Mouse (Mus musculus): ENCODE measurements around the gene Isl2. TPM values are rescaled to one million over a fixed set of nuclear protein-coding genes. Genes with fewer than 3 reads are reported as not detected.

Isl2 gene
- polyA plus RNA-seq (2012; rRNA removed) = 3.8 and 4.5 TPM in 2 replicates

DNA sequence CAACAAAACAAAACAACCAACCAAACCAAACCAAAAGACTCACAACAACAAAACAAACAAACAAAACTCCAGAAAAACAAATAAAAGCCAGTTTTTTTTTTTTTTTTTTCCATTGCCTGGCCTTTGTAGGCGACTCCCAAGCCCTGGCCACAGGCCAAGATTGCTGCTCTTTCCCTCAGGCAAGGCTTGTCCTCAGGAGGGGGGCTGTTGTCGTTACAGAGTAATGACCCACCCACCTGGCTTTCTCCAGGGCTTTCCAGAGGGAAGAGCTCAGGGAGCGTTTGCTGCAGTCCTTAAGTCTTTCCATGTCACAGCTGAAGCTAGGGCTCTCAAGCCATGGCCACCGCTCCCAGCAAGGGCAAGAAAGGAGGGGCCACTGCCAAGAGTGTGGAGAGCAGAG is at the start of gene Isl2:
TSS of gene Isl2 (plus strand) at position 296 of the 400 bp plus-strand sequence.
- H3K27ac ChIP-seq (ENCODE audit: control insufficient read depth, insufficient read depth, low read length) = no peak within 1 kb of the TSS
- no peaks in the 10 kb centered on the region for H3K36me3 ChIP-seq (ENCODE audit: control insufficient read depth, insufficient read depth, low read length)
- DNase-seq = no peak
- no peak within 1 kb of the TSS for H3K4me3 ChIP-seq (ENCODE audit: control insufficient read depth, insufficient read depth, low read length)
- TF ChIP-seq POLR2A (IDR thresholded peaks at IDR 0.05; ENCODE audit: control insufficient read depth, extremely low read depth, insufficient read depth, low read length, poor library complexity) (no peak), CTCF (IDR thresholded peaks at IDR 0.05; ENCODE audit: borderline replicate concordance, control insufficient read depth, extremely low read depth, insufficient read depth, low read length, poor library complexity) (no peak)
- peaks cover 33% of the 10 kb centered on the region for H3K27me3 ChIP-seq (ENCODE audit: control insufficient read depth, insufficient read depth, low read length)
- H3K4me1 ChIP-seq (replicated peaks; ENCODE audit: control insufficient read depth, insufficient read depth, low read length) = peaks cover 15% of the 10 kb centered on the region
- WGBS = 33% methylated on average over 4 of the region's 4 CpGs

DNA sequence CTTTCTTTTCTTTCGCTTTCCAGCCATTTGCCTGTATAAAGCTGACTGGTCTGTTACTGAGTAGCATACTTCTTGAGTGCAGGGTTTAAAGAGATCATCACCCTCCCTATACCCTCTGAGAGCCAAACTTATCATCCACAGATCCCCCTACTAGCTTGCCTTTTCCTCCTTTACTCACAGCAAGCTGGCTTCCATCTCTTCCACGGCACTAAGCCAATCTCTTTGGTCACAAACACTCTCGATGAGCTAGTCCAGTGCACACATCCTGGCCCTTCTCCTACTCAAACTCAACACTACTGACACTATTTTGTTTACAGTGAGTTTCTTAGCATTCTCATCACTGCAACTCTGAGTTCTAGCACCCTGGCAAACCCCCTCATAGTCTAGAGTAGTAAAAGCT is 30.6 kb upstream of the Isl2 start:
- no peak for TF ChIP-seq CTCF (IDR thresholded peaks at IDR 0.05; ENCODE audit: borderline replicate concordance, control insufficient read depth, extremely low read depth, insufficient read depth, low read length, poor library complexity)
- no peak for DNase-seq
- H3K27me3 ChIP-seq (ENCODE audit: control insufficient read depth, insufficient read depth, low read length) = no peaks in the 10 kb centered on the region; the same call in 1 of the 2 replicates
- no peak overlapping the region for H3K4me3 ChIP-seq (ENCODE audit: control insufficient read depth, insufficient read depth, low read length)
- H3K4me1 ChIP-seq (replicated peaks; ENCODE audit: control insufficient read depth, insufficient read depth, low read length) = peaks cover 2% of the 10 kb centered on the region
- H3K36me3 ChIP-seq (ENCODE audit: control insufficient read depth, insufficient read depth, low read length) = no peaks in the 10 kb centered on the region
- 92% methylated on average over 3 of the region's 3 CpGs for WGBS
- H3K27ac ChIP-seq (ENCODE audit: control insufficient read depth, insufficient read depth, low read length) = no peak overlapping the region

DNA sequence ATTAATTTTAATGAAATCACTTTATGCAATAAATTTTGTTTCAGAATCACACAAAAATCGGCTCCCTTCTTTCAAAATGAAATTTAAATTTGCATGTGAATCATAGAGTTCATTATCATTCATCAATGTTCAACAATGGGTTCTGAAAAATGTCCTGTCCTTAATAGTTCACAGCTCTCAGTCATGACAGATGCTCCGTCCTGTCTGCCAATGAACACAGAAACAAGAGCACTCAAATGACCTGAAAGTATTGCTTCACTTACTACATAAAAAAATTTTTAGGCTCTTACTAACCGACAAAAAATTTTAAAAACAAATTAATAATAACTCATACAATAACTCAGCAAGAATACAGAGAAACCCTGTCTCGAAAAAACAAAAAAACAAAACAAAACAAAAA is 29.8 kb upstream of the Isl2 start:
- no peaks in the 10 kb centered on the region; the same call in 1 of the 2 replicates for H3K27me3 ChIP-seq (ENCODE audit: control insufficient read depth, insufficient read depth, low read length)
- peaks cover 2% of the 10 kb centered on the region for H3K4me1 ChIP-seq (replicated peaks; ENCODE audit: control insufficient read depth, insufficient read depth, low read length)
- no peak overlapping the region for H3K4me3 ChIP-seq (ENCODE audit: control insufficient read depth, insufficient read depth, low read length)
- TF ChIP-seq CTCF (IDR thresholded peaks at IDR 0.05; ENCODE audit: borderline replicate concordance, control insufficient read depth, extremely low read depth, insufficient read depth, low read length, poor library complexity) (no peak), POLR2A (IDR thresholded peaks at IDR 0.05; ENCODE audit: control insufficient read depth, extremely low read depth, insufficient read depth, low read length, poor library complexity) (no peak)
- 93% methylated on average over 4 of the region's 4 CpGs for WGBS
- DNase-seq = no peak
- no peaks in the 10 kb centered on the region for H3K36me3 ChIP-seq (ENCODE audit: control insufficient read depth, insufficient read depth, low read length)
- H3K27ac ChIP-seq (ENCODE audit: control insufficient read depth, insufficient read depth, low read length) = no peak overlapping the region

DNA sequence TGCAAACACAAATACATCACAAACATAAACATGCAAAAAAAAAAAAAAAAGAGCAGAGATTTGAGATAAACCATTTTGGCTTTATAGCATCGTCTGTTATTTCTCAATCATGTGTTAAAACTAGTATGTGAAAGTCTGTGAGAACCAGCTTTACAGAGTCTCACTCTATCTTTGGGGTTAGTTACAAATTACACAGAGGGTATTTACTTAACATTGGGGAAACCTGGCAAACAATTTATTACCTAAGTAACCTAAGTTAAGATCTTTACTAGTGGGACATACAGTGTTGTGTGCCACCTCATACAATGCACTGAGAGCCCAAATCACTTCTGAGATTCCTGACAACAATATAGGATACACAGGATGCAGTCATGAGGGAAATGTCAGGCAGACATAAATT is 28.7 kb upstream of the Isl2 start:
- no peak for DNase-seq

DNA sequence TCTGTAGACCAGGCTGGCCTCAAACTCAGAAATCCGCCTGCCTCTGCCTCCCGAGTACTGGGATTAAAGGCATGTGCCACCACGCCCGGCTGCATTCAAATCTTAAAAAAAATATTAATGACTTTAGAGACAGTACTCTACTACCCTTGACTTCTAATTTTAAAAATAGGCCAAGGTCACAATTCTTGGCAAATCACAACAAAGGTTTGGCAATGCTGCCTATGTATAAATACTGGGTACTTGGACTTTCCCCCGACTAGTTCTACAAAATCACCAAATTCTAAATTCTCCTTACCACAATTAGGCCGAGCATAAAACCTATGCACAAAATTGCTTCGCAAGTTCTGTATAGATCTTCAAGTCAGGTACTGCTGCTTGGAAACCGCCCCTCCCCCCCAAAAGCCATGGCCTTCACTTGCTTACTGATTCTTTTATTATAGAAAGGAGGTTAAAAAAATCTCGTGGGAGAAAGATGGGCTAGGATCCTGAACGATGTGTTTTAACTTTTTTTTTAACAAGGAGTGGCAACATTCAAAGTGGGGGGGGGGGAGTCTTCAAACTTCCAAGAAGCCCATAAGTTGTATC is 27.7 kb upstream of the Isl2 start:
- Histone ChIP-seq H3K4me1 (replicated peaks; ENCODE audit: control insufficient read depth, insufficient read depth, low read length) (peaks cover 2% of the 10 kb centered on the region), H3K4me3 (ENCODE audit: control insufficient read depth, insufficient read depth, low read length) (no peak overlapping the region), H3K36me3 (ENCODE audit: control insufficient read depth, insufficient read depth, low read length) (no peaks in the 10 kb centered on the region), H3K27ac (ENCODE audit: control insufficient read depth, insufficient read depth, low read length) (no peak overlapping the region), H3K27me3 (ENCODE audit: control insufficient read depth, insufficient read depth, low read length) (no peaks in the 10 kb centered on the region; the same call in 1 of the 2 replicates)
- WGBS = 86% methylated on average over 10 of the region's 10 CpGs
- TF ChIP-seq CTCF (IDR thresholded peaks at IDR 0.05; ENCODE audit: borderline replicate concordance, control insufficient read depth, extremely low read depth, insufficient read depth, low read length, poor library complexity) = no peak
- TF ChIP-seq POLR2A (IDR thresholded peaks at IDR 0.05; ENCODE audit: control insufficient read depth, extremely low read depth, insufficient read depth, low read length, poor library complexity) = no peak
- DNase-seq = no peak

More for the DNA sequence above, 28.7 kb upstream of the Isl2 start:
- WGBS = 94% methylated on average over 1 of the region's 1 CpGs
- TF ChIP-seq CTCF (IDR thresholded peaks at IDR 0.05; ENCODE audit: borderline replicate concordance, control insufficient read depth, extremely low read depth, insufficient read depth, low read length, poor library complexity) (no peak), POLR2A (IDR thresholded peaks at IDR 0.05; ENCODE audit: control insufficient read depth, extremely low read depth, insufficient read depth, low read length, poor library complexity) (no peak)
- H3K4me1 ChIP-seq (replicated peaks; ENCODE audit: control insufficient read depth, insufficient read depth, low read length) = peaks cover 2% of the 10 kb centered on the region
- no peaks in the 10 kb centered on the region; the same call in 1 of the 2 replicates for H3K27me3 ChIP-seq (ENCODE audit: control insufficient read depth, insufficient read depth, low read length)
- H3K4me3 ChIP-seq (ENCODE audit: control insufficient read depth, insufficient read depth, low read length) = no peak overlapping the region
- H3K27ac ChIP-seq (ENCODE audit: control insufficient read depth, insufficient read depth, low read length) = no peak overlapping the region
- H3K36me3 ChIP-seq (ENCODE audit: control insufficient read depth, insufficient read depth, low read length) = no peaks in the 10 kb centered on the region

DNA sequence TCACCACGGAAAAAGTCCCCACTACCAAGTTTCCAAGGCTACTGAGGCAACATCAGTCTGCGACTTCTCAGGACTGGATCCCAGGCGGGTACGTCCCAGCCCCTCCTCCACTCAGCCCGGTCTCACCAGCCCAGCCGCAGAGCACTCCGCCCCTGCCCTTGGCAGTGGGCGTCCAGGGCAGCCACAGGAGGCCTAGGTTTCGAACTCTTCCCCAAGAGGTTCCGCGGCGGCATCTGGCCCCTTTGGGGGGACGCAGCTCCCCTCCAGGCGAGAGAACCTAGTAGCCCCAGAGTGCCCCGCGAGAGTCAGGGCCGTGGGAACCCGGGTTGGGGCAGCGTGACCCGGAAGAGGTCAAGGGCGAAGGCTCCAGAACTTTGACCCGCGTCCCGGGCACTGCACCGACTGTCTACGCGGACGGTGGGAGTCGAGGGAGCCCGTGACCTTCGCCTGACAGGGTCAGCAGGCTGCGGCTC is 26.9 kb upstream of the Isl2 start:
- no peaks in the 10 kb centered on the region; the same call in 1 of the 2 replicates for H3K27me3 ChIP-seq (ENCODE audit: control insufficient read depth, insufficient read depth, low read length)
- peak; percentile 61 for DNase-seq
- no peaks in the 10 kb centered on the region for H3K36me3 ChIP-seq (ENCODE audit: control insufficient read depth, insufficient read depth, low read length)
- peaks cover 2% of the 10 kb centered on the region for H3K4me1 ChIP-seq (replicated peaks; ENCODE audit: control insufficient read depth, insufficient read depth, low read length)
- H3K4me3 ChIP-seq (ENCODE audit: control insufficient read depth, insufficient read depth, low read length) = peak overlapping the region; percentile 74
- H3K27ac ChIP-seq (ENCODE audit: control insufficient read depth, insufficient read depth, low read length) = 0 out of 2 replicates have a peak overlapping the region, but pooled peaks have one; percentile 4
- under 1% methylated on average over 32 of the region's 32 CpGs for WGBS
- TF ChIP-seq POLR2A (IDR thresholded peaks at IDR 0.05; ENCODE audit: control insufficient read depth, extremely low read depth, insufficient read depth, low read length, poor library complexity) (no peak), CTCF (IDR thresholded peaks at IDR 0.05; ENCODE audit: borderline replicate concordance, control insufficient read depth, extremely low read depth, insufficient read depth, low read length, poor library complexity) (no peak)
